Mouse (Mus musculus) limb, embryonic 10.5 days (tissue): Measurements from ENCODE around the gene Acot12. TPM values are rescaled to one million over a fixed set of nuclear protein-coding genes. Genes with fewer than 3 reads are reported as not detected.

ENCODE experiments used
- DNase-seq: peaks from one replicate; pipeline ENCODE4 v3.0.0-alpha.2; 2017; ENCODE audit warnings: low spot score
- H3K27ac ChIP-seq: fragments of 300-500 bp; sonication (generic); 2 replicates; pipeline ENCODE4 v1.5.1; 2016; ENCODE audit warnings: mild to moderate bottlenecking
- H3K27me3 ChIP-seq: fragments of 300-500 bp; sonication (generic); 2 replicates; pipeline ENCODE4 v1.6.1; 2016; ENCODE audit warnings: low read depth, mild to moderate bottlenecking; ENCODE audit not compliant: poor library complexity, severe bottlenecking
- H3K36me3 ChIP-seq: fragments of 300-500 bp; sonication (generic); 2 replicates; pipeline ENCODE4 v1.6.1; 2016; ENCODE audit warnings: mild to moderate bottlenecking, moderate library complexity
- H3K4me1 ChIP-seq: fragments of 300-500 bp; sonication (generic); 2 replicates; pipeline ENCODE4 v1.6.1; 2016
- H3K4me3 ChIP-seq: fragments of 300-500 bp; sonication (generic); 2 replicates; pipeline ENCODE4 v1.5.1; 2016; ENCODE audit warnings: mild to moderate bottlenecking, moderate library complexity
- H3K9me3 ChIP-seq: fragments of 300-500 bp; sonication (generic); replicated peaks from 2 replicates; pipeline ENCODE4 v1.6.1; 2016; ENCODE audit warnings: mild to moderate bottlenecking
- WGBS: fragments of 180-500 bp; shearing (Covaris S2); methylation state at CpG from one replicate; pipeline ENCODE4 v1.1.7; 2016; 5-methylcytosine and 5-hydroxymethylcytosine counted together
- polyA plus RNA-seq: library from polyadenylated mRNA; unstranded; fragments of >200 nt; fragmentation: Nextera tagmentation; extraction: Ambion mirVana; gene quantifications from 2 replicates; pipeline ENCODE4 v1.2.1, GENCODE M21; 2016

Acot12 gene
- polyA plus RNA-seq, 1 experiment from 2014 or later = not detected

DNA sequence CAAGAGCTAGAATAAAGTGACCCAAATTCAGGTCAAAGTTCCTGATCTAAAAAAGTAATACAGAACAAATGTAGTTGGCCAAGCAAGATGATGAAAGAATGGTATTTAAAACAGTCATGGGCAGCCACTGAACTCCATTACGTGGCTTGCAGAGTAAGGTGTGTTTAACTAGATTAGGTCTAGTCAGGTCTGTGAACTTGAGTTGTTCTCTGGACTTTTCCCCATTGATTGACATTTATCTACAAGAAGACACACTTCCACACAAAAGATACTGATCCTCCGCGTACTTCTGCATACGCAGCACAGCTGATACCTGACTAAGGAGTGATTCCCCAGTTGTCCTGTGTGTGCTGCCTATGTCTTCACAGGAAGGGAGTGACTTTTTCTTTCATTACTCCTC lies 24.3 kb downstream of the Acot12 start:
- Histone ChIP-seq H3K27me3 (no peaks in the 10 kb centered on the region), H3K27ac (no peak overlapping the region), H3K36me3 (no peaks in the 10 kb centered on the region), H3K9me3 (no peaks in the 10 kb centered on the region), H3K4me1 (no peaks in the 10 kb centered on the region), H3K4me3 (no peak overlapping the region)
- DNase-seq = no peak
- 92% methylated on average over 4 of the region's 4 CpGs for WGBS

DNA sequence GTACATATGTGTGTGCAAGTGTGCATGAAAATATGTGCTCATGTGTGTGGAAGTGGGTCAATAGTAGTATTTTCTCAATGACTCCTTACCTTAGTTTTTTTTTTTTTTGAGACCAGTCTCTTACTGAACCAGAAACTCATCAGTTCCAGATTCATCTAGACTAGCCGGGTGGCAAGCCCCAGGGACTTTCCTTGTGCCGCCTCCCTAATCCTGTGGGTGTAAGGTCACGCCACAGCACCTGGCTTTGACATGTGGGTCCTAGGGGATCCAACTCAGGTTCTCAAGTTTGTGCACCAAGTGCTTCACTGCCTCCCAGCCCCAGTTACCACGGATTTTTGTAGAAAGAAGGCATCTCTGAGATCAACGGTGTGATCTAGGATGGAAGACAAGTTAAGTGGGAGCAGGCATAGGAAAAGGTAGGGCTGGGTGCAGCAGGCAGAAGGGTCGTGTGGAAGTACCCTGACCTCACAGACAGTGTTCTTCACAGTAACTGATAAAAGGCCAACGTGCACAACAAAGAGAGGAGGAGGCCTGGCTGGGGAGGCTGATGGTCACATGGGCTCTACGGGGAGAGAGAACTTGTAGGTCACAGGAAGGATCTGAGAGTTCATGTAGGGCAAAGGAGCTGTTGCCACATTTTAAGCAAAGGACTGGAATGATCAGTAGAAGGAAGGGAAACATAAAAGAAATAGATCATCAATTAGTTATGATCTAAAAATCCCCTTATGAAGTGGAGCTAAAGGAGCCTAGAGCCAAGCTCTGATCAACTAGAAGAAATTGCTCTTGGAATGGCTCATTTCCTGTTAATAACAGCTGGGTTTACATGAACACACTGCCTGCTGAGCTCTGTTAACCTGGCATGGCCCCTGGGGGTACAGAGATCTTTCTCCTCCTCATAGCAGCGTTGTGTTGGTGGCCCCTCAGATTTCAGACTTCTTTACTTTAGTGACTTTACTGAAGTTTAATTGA lies 27.7 kb downstream of the Acot12 start:
- DNase-seq = no peak
- no peaks in the 10 kb centered on the region for H3K36me3 ChIP-seq
- 73% methylated on average over 9 of the region's 9 CpGs for WGBS
- H3K27me3 ChIP-seq = no peaks in the 10 kb centered on the region
- H3K4me1 ChIP-seq = no peaks in the 10 kb centered on the region
- H3K4me3 ChIP-seq = no peak overlapping the region
- no peak overlapping the region for H3K27ac ChIP-seq
- H3K9me3 ChIP-seq = no peaks in the 10 kb centered on the region

DNA sequence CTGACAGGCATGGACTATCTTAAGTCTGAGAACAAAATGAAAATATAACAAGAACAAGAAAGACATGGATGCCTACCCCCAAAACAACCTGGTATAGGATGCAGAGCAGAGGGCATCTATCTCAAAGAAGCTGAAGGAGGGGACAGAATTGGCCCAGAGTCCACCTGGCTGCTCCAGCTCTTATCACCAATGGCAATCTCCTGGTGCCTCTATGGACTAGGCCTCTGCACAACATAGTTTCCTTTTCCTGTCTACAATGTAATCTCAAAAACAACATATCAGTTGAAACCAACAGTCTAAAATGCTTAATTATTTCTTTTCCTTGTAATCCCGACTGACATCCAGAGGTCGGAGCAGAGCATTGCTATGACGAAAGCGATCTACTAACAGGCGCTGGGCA lies 36.8 kb downstream of the Acot12 start:
- 93% methylated on average over 5 of the region's 5 CpGs for WGBS
- no peaks in the 10 kb centered on the region for H3K9me3 ChIP-seq
- H3K4me1 ChIP-seq = peaks cover 3% of the 10 kb centered on the region; the same call in 1 of the 2 replicates
- no peak for DNase-seq
- no peak overlapping the region for H3K4me3 ChIP-seq
- H3K27me3 ChIP-seq = no peaks in the 10 kb centered on the region
- H3K36me3 ChIP-seq = no peaks in the 10 kb centered on the region
- no peak overlapping the region for H3K27ac ChIP-seq

DNA sequence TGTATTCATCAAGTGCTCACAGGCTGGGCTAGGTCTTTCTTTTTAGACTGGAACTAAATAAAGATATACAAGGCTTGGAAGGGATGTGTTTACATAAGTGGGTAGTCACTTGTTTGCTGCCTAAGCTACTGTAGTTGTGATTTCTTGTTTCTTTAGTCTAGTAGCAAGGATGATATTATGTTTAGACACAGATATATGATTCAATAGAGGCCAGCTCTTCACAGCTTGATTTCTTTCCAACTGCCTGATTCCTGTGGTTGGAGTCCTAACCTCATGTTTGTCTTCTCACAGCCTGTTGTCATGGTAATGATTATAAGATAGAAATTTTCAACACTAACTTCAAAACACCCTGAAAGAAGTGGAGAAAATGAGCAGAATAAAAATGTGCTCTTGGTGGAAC lies 38.6 kb downstream of the Acot12 start:
- Histone ChIP-seq H3K9me3 (no peaks in the 10 kb centered on the region), H3K4me3 (no peak overlapping the region), H3K27ac (no peak overlapping the region), H3K27me3 (no peaks in the 10 kb centered on the region), H3K4me1 (peaks cover 3% of the 10 kb centered on the region; the same call in 1 of the 2 replicates), H3K36me3 (no peaks in the 10 kb centered on the region)
- DNase-seq = no peak

DNA sequence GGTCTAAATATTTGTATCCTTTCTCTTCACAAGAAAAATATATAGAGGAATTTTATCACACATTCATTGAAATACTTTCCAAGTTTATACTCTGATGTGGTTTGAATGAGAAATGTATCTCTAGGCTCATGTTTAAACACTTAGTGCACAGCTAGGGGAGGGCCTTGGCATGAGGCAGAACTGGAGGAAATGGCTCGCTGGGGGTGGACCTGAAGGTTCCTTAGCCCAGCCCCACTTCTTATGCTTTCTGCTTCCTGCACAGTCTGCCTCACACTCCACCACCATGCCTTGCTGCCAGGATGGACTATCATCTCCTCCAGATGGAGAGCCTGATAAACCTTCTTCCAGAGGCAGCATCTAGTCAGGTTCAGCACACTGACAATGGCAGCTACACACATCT lies 50.7 kb downstream of the Acot12 start:
- 91% methylated on average over 1 of the region's 1 CpGs for WGBS
- peaks cover 35% of the 10 kb centered on the region for H3K36me3 ChIP-seq
- no peaks in the 10 kb centered on the region for H3K9me3 ChIP-seq
- no peaks in the 10 kb centered on the region for H3K27me3 ChIP-seq
- H3K4me1 ChIP-seq = peaks cover 3% of the 10 kb centered on the region; the same call in 1 of the 2 replicates
- H3K27ac ChIP-seq = no peak overlapping the region
- no peak overlapping the region for H3K4me3 ChIP-seq
- DNase-seq = no peak

DNA sequence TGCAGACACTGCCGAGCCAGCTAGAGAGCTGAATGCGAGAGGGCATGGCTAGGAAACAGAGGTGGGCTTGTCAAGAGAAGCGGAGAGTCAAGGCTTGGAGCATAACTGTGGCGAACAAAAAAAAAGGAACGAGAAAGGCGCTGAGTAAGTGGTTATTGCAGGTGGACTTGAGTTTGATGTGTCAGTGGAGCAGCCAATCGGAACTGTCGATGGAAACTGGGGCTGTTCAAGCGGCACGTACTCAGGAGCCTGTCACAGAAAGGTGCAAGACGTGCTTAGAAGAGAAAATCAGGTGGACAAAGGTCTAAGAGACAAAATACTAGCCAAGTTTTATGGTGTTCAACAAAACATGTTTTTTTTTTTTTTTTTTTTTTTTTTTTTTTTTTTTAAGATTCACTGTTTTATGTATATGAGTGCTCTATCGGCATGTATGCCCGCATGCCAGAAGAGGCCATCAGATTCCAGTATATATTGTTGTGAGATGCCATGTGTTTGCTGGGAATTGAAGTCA lies 53.7 kb downstream of the Acot12 start:
- Histone ChIP-seq H3K27me3 (no peaks in the 10 kb centered on the region), H3K9me3 (no peaks in the 10 kb centered on the region), H3K4me3 (no peak overlapping the region), H3K36me3 (peaks cover 65% of the 10 kb centered on the region), H3K4me1 (peaks cover 3% of the 10 kb centered on the region; the same call in 1 of the 2 replicates), H3K27ac (no peak overlapping the region)
- no peak for DNase-seq
- 97% methylated on average over 13 of the region's 13 CpGs for WGBS

DNA sequence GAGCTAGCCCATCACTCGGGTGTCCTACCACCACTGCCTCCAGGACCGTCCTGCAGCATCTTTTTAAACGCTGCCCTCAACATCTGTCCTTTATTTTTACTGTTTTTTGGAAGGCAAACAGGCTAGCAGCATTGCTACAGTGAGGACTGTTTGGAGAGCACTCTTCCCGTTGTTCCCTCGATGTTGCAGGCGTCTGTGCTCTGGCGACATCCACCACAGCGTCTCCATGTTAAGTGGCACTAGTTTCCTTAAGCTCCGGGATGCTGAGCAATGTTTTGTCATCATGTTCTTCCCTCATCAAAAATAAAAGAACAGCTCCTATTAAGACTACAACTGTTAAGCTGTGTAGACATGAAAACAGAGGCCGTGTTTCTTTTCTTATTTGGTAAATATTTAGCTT lies 54.3 kb downstream of the Acot12 start:
- H3K4me1 ChIP-seq = peaks cover 3% of the 10 kb centered on the region; the same call in 1 of the 2 replicates
- 93% methylated on average over 10 of the region's 10 CpGs for WGBS
- no peak overlapping the region for H3K27ac ChIP-seq
- H3K27me3 ChIP-seq = no peaks in the 10 kb centered on the region
- no peaks in the 10 kb centered on the region for H3K9me3 ChIP-seq
- no peak overlapping the region for H3K4me3 ChIP-seq
- H3K36me3 ChIP-seq = peaks cover 71% of the 10 kb centered on the region
- DNase-seq = no peak

DNA sequence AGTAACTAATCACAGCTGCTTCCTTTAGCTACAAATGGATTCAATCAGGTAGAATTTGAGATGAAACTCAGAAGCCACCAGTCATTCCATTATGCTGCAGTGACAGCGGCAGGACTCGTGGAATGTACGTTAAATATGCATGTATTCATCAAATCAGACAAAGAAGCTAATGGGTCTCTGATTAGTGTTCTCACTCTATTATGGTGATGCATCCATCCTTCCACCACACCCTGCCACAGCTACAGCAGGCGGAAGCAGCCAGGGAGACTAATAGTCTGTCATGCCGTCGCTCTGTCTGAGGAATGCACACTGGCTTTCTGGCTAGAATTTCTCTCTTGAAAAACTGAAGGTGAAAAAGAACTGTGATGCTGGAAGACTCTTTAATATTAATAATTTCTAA lies 54.7 kb downstream of the Acot12 start:
- Histone ChIP-seq H3K36me3 (peaks cover 75% of the 10 kb centered on the region), H3K9me3 (no peaks in the 10 kb centered on the region), H3K4me1 (peaks cover 3% of the 10 kb centered on the region; the same call in 1 of the 2 replicates), H3K27ac (no peak overlapping the region), H3K4me3 (no peak overlapping the region), H3K27me3 (no peaks in the 10 kb centered on the region)
- 94% methylated on average over 6 of the region's 6 CpGs for WGBS
- DNase-seq = no peak

DNA sequence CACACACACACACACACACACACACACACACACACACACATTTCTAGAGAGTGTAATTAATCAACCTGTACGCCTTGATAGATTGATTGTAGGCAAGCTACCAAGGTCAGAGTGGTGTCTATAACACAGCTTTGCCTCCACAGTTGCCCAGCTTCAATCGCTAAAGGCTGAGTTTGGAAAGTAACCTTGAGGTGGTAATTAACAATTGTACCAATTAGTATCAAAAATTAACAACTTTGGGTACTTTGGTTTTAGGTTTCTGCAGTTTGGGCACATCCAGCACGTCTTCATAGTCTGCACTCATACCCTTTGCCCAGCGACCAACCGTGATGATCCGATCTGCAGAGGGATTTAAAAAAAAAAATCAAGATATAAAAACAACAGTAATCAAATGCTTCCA lies 55.6 kb downstream of the Acot12 start:
- H3K27ac ChIP-seq = no peak overlapping the region
- no peaks in the 10 kb centered on the region for H3K27me3 ChIP-seq
- 92% methylated on average over 6 of the region's 6 CpGs for WGBS
- DNase-seq = no peak
- H3K36me3 ChIP-seq = peaks cover 84% of the 10 kb centered on the region
- H3K4me3 ChIP-seq = no peak overlapping the region
- H3K4me1 ChIP-seq = no peaks in the 10 kb centered on the region
- H3K9me3 ChIP-seq = no peaks in the 10 kb centered on the region

DNA sequence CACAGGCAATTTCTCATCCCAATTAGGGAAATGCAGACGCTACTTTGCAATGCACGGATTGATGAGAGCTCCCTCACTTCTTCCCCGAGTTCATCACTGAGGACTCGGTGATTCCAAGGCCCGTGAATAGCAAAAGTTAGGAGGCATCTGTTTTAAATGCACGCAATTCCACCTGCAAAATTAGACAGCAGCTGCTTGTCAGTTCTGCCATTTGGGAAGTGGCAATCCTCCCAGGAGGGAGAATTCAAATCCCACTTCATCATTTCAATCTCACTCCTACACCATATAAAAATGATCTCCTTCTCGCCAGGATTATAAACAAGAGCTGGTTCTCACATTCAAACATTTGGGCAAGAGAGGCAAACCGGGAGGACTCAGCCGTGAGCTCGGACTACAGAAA lies 56.1 kb downstream of the Acot12 start:
- H3K36me3 ChIP-seq = peaks cover 85% of the 10 kb centered on the region
- H3K4me1 ChIP-seq = no peaks in the 10 kb centered on the region
- H3K27me3 ChIP-seq = no peaks in the 10 kb centered on the region
- no peak overlapping the region for H3K27ac ChIP-seq
- H3K4me3 ChIP-seq = no peak overlapping the region
- no peak for DNase-seq
- no peaks in the 10 kb centered on the region for H3K9me3 ChIP-seq
- WGBS = 94% methylated on average over 10 of the region's 10 CpGs

DNA sequence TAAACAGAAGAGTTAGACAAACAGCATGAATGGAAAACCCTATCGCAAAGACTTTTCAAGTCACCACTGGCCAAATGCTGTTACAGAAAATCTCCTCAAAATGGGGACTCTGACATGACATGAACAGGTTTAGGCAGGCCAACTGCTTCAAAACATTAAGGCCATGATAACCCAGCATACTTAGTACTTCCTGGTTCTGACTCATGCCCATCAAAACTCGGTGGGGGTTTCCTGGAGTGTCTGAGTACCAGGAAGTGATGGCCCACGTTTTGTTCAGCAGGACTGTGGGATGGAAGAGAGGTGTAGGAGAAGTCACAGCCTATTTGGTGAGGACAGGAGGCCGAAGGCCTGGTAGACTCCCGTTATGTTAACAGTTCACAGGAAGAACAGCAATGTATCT lies 60.4 kb downstream of the Acot12 start:
- no peak for DNase-seq
- no peak overlapping the region for H3K27ac ChIP-seq
- WGBS = 87% methylated on average over 5 of the region's 5 CpGs

DNA sequence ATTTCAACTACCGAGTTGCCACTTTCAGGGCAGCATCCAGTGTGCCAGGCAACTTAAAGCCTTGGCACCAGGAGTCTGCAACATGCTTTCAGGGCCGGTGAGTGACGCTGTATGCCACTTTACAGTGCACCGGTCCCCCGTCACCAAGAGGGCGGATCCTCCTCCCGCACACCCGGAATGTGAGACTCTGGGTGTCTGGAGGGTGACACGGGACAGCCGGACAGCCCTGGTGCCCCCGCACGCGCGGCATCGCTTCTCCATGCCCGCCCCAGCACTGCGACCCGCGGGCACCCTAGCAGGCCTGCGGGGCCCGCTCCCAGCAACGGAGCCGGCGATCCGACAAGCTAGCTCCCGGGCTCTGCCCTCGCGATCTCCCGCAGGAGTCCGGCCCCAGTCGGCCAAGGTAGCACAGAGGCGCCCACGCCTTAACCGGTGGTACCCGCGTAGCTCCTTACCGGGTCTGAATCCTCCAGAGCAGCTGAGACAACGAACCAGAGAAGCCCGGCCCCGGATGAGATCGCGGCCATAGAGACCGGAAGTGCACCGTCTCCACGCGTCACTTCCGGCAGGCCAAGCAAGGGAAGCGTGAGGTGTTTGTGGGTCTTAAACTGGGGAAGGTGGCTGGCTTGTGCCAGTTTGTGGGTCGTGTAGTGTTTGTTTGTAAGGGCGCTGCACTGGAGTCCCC lies 66.0 kb downstream of the Acot12 start, which contains the start of gene Zcchc9:
Gene Zcchc9, minus strand, starts transcription at position 551 of the 685 bp plus-strand sequence.
- H3K27ac ChIP-seq = peak within 1 kb of the TSS; percentile 95
- DNase-seq = peak; percentile 92
- peak within 1 kb of the TSS; percentile 87 for H3K4me3 ChIP-seq
- no peaks in the 10 kb centered on the region for H3K27me3 ChIP-seq
- WGBS = 0% methylated on average over 50 of the region's 50 CpGs
- peaks cover 20% of the 10 kb centered on the region for H3K36me3 ChIP-seq
- H3K9me3 ChIP-seq = no peaks in the 10 kb centered on the region
- H3K4me1 ChIP-seq = peaks cover 10% of the 10 kb centered on the region; the same call in 1 of the 2 replicates

More for the DNA sequence above, 60.4 kb downstream of the Acot12 start:
- Histone ChIP-seq H3K36me3 (peaks cover 73% of the 10 kb centered on the region), H3K4me1 (0 out of 2 replicates have a peak, but pooled peaks cover 2% of the 10 kb centered on the region), H3K27me3 (no peaks in the 10 kb centered on the region), H3K9me3 (no peaks in the 10 kb centered on the region), H3K4me3 (no peak overlapping the region)
